Mouse (Mus musculus) G1E (cell line): Measurements from ENCODE around the gene 4933427I04Rik.

ENCODE experiments used
- CTCF ChIP-seq: IDR thresholded peaks from 2 replicates; pipeline ENCODE4 v1.5.1; 2012; ENCODE audit warnings: low read depth, low read length, inconsistent platforms, mixed read lengths
- GATA1 ChIP-seq: IDR thresholded peaks from 2 replicates; pipeline ENCODE4 v1.6.1; 2012; ENCODE audit warnings: borderline replicate concordance, low read length, inconsistent platforms, mixed read lengths

DNA sequence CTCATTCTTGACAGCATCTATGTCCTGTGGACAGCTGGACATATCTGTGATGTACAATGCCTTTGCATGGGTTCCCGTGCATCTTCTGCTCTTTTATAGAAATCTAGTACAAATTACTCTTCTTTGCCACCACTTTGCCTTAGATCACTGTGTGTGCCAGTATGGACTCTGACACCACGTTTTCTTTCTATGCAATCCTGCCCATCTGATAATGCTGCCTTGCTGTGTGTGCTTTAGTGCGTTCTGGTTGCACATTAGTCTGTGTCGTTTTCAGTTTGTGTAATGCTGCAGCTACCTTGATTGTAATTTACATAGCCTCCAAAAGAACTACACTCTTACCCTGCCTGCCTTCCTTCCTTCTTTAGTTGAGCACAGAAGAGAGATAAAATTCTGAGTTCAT, 52.0 kb downstream of the 4933427I04Rik start:
- no peak for TF ChIP-seq CTCF
- TF ChIP-seq GATA1 = no peak
